Mouse (Mus musculus): ENCODE results near the gene Clstn3.

GRCm38 (mm10) chr6:124465299-124465698 lies 705 bp upstream of the Clstn3 start:
- TF ChIP-seq POLR2A (IDR thresholded peaks at IDR 0.05; ENCODE audit: extremely low read depth, insufficient read depth, low read length) (no peak), CTCF (IDR thresholded peaks at IDR 0.05; ENCODE audit: extremely low read depth, insufficient read depth, low read length) (no peak)

Measured in cortical plate, adult 2 months (tissue).